8 mouse cellular contexts compared by ENCODE assay signal in the genomic region with DNA sequence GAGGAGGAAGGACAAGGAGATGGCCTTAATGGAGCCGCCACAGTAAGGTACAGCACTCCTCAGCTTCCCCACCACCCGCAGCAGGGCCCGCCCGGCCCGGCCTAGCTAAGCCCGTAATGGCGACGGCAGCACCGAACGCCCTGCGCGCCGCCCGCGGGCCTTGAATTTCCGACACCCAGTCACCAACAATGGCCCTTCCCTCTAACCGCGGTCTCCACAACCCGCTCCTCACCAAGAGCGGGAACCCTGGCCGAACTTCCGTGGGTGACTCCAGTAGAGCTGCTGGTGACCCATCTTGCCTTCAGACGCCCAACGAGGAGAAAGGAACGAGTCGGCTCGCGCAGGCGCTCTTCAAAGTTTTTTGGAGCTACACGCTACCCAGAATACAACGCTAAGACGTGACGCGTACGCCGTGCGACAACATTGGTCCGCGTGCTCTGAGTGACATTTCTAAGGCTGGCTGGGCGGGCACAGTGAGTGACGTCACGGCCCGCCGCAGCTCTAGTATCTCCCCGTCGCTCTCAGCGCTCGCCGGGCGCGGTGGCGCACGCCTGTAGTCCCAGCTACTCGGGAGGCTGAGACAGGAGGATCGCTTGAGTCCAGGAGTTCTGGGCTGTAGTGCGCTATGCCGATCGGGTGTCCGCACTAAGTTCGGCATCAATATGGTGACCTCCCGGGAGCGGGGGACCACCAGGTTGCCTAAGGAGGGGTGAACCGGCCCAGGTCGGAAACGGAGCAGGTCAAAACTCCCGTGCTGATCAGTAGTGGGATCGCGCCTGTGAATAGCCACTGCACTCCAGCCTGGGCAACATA. TPM values are rescaled to one million over a fixed set of nuclear protein-coding genes. Genes with fewer than 3 reads are reported as not detected.
DNase-seq lines count a peak whose midpoint lies in the region; ATAC-seq and TF ChIP-seq lines count a peak whose summit lies in the region.
"Not testable (repeated sequence)": the region's sequence is repeated elsewhere in the genome, so short reads cannot be mapped to it uniquely, and the experiment has no call there.

A gene (minus strand): TSS at position 422 of the 813 bp plus-strand sequence.

- not testable (repeated sequence) for H3K9me3 ChIP-seq in G1E (replicated peaks); forebrain, embryonic 16.5 days (ENCODE audit: control insufficient read depth, low read length); lung, embryonic 14.5 days (ENCODE audit: low read depth, low read length)

- peak within 1 kb of the TSS; percentile 74 for H3K4me2 ChIP-seq in forebrain, embryonic 16.5 days (ENCODE audit: low read length)
- H3K4me2 ChIP-seq in lung, embryonic 14.5 days, result peak within 1 kb of the TSS; percentile 86

- H3K4me1 ChIP-seq in G1E (ENCODE audit: insufficient read depth, low read depth, low read length), result peaks cover 22% of the 10 kb centered on the region
- not testable (repeated sequence) for H3K4me1 ChIP-seq in forebrain, embryonic 16.5 days (replicated peaks; ENCODE audit: control insufficient read depth, insufficient read depth, low read length); lung, embryonic 14.5 days (ENCODE audit: insufficient read depth); olfactory bulb, adult 2 months (ENCODE audit: control insufficient read depth, insufficient read depth, low read length); thymus, adult 2 months (replicated peaks; ENCODE audit: control insufficient read depth, insufficient read depth, low read length)

- peaks cover 35% of the 10 kb centered on the region for H3K36me3 ChIP-seq in G1E (replicated peaks)
- peaks cover 13% of the 10 kb centered on the region for H3K36me3 ChIP-seq in forebrain, embryonic 16.5 days (ENCODE audit: control insufficient read depth, insufficient read depth)
- H3K36me3 ChIP-seq in lung, embryonic 14.5 days (ENCODE audit: insufficient read depth), result peaks cover 28% of the 10 kb centered on the region
- peaks cover 15% of the 10 kb centered on the region for H3K36me3 ChIP-seq in thymus, adult 2 months (ENCODE audit: control insufficient read depth, insufficient read depth, low read length)

- peak; percentile 73 for TF ChIP-seq POLR2A in olfactory bulb, adult 2 months (IDR thresholded peaks at IDR 0.05; ENCODE audit: insufficient read depth, low read depth, low read length)
- peak; percentile 83 for TF ChIP-seq POLR2A in thymus, adult 2 months (IDR thresholded peaks at IDR 0.05; ENCODE audit: control insufficient read depth, extremely low read depth, insufficient read depth, low read length, poor library complexity)

- H3K4me3 ChIP-seq in G1E (ENCODE audit: low read depth, low read length), result peak within 1 kb of the TSS; percentile 78
- H3K4me3 ChIP-seq in forebrain, embryonic 16.5 days (replicated peaks; ENCODE audit: low read length), result peak within 1 kb of the TSS; percentile 73
- H3K4me3 ChIP-seq in layer of hippocampus, adult 2 months, result peak within 1 kb of the TSS; percentile 76
- peak within 1 kb of the TSS; percentile 74 for H3K4me3 ChIP-seq in lung, embryonic 14.5 days (ENCODE audit: low read depth, low read length)
- peak within 1 kb of the TSS; percentile 88 for H3K4me3 ChIP-seq in olfactory bulb, adult 2 months (ENCODE audit: insufficient read depth, low read depth, low read length)
- H3K4me3 ChIP-seq in thymus, adult 2 months (ENCODE audit: control insufficient read depth, insufficient read depth, low read length), result peak within 1 kb of the TSS; percentile 93

- peak; percentile 91 for DNase-seq in G1E (ENCODE audit: low spot score)
- peak; percentile 97 to 98 for DNase-seq in cerebellum, adult 18-20 months
- peak; percentile 97 for DNase-seq in heart, postnatal 36 days
- DNase-seq in layer of hippocampus, adult 2 months (ENCODE audit: low spot score in 2 of 2), result peak; percentile 97 to 98
- DNase-seq in lung, embryonic 14.5 days, result peak; percentile 100
- DNase-seq in thymus, adult 2 months, result peak; percentile 93

- H3K27me3 ChIP-seq in G1E (ENCODE audit: insufficient read depth, low read length); forebrain, embryonic 16.5 days (replicated peaks; ENCODE audit: control insufficient read depth, insufficient read depth, low read length); lung, embryonic 14.5 days (ENCODE audit: insufficient read depth, low read length); thymus, adult 2 months (ENCODE audit: control insufficient read depth, insufficient read depth, low read length): not testable (repeated sequence)

- TF ChIP-seq CTCF in G1E (IDR thresholded peaks at IDR 0.05; ENCODE audit: low read depth, low read length); layer of hippocampus, adult 2 months (conservative IDR thresholded peaks at IDR 0.05); lung, embryonic 14.5 days (IDR thresholded peaks at IDR 0.05; ENCODE audit: low read depth); olfactory bulb, adult 2 months (IDR thresholded peaks at IDR 0.05; ENCODE audit: insufficient read depth, low read depth, low read length); thymus, adult 2 months (IDR thresholded peaks at IDR 0.05; ENCODE audit: borderline replicate concordance, control insufficient read depth, extremely low read depth, insufficient read depth, low read length, poor library complexity): not testable (repeated sequence)

- intact Hi-C loops in heart, postnatal 36 days (cut with DNase I), result not testable (repeated sequence)

- peak; percentile 84 for ATAC-seq in G1E (ENCODE audit: extremely low read depth, insufficient number of reproducible peaks, low FRiP score, poor library complexity, severe bottlenecking)
- peak; percentile 99 for ATAC-seq in forebrain, embryonic 16.5 days
- ATAC-seq in lung, embryonic 14.5 days (ENCODE audit: insufficient read depth), result peak; percentile 99

- WGBS in forebrain, embryonic 16.5 days, result under 1% methylated on average over 57 of the region's 68 CpGs
- under 1% methylated on average over 58 of the region's 68 CpGs for WGBS in lung, embryonic 14.5 days
- whole genome bisulfite sequencing in olfactory bulb, adult 2 months, result under 1% methylated on average over 58 of the region's 68 CpGs
- WGBS in thymus, adult 2 months, result under 1% methylated on average over 61 of the region's 68 CpGs

- H3K9ac ChIP-seq in forebrain, embryonic 16.5 days (replicated peaks; ENCODE audit: low read depth, low read length), result peak within 1 kb of the TSS; percentile 84
- peak within 1 kb of the TSS; percentile 89 for H3K9ac ChIP-seq in lung, embryonic 14.5 days

- H3K27ac ChIP-seq in forebrain, embryonic 16.5 days (ENCODE audit: low read length), result peak within 1 kb of the TSS; percentile 93
- H3K27ac ChIP-seq in layer of hippocampus, adult 2 months, result peak within 1 kb of the TSS; percentile 95
- H3K27ac ChIP-seq in lung, embryonic 14.5 days (ENCODE audit: low read depth), result peak within 1 kb of the TSS; percentile 96
- H3K27ac ChIP-seq in olfactory bulb, adult 2 months (ENCODE audit: insufficient read depth, low read depth, low read length), result peak within 1 kb of the TSS; percentile 66
- H3K27ac ChIP-seq in thymus, adult 2 months (ENCODE audit: control insufficient read depth, insufficient read depth, low read length), result peak within 1 kb of the TSS; percentile 69

RNA-seq across cellular contexts. Expression of the gene that starts here (rescaled TPM):
- total RNA-seq in G1E (2014; fragmentation: Nextera tagmentation) (861 and 936 TPM in 2 replicates), G1E (2017) (3,601 and 5,070 TPM in 2 replicates)
- 542 and 2,773 TPM in 2 replicates for polyA plus RNA-seq in G1E (2012)
- 987 and 1,101 TPM in 2 replicates for polyA plus RNA-seq in forebrain, embryonic 16.5 days (2015; fragmentation: Nextera tagmentation; extraction: Ambion mirVana)
- 1,000 to 10,000 TPM; 1,412 to 1,495 TPM for total RNA-seq in heart, postnatal 36 days (2021)
- total RNA-seq in layer of hippocampus, adult 2 months (2021), result 1,000 to 10,000 TPM; 1,229 to 1,249 TPM
- polyA plus RNA-seq in lung, embryonic 14.5 days (2014; fragmentation: Nextera tagmentation; extraction: Ambion mirVana), result 1,824 and 2,015 TPM in 2 replicates
- not detected in 2 replicates for polyA plus RNA-seq in olfactory bulb, adult 2 months (2012; ENCODE audit: insufficient read depth, insufficient read length, low replicate concordance, missing spikeins)
- polyA plus RNA-seq in thymus, adult 2 months (2012; rRNA removed), result 1,765 and 2,152 TPM in 2 replicates

Comparison
In these comparisons a context has a peak if more than half of its experiments do, and no peak if none do; other contexts are left out.
1. Peak in every context shown above with its lines: DNase-seq, ATAC-seq, H3K4me3 ChIP-seq and H3K27ac ChIP-seq.
2. RNA of the gene that starts here (polyA plus RNA-seq): 542 to 2,773 TPM in G1E, 1,765 to 2,152 TPM in thymus, adult 2 months, 1,824 to 2,015 TPM in lung, embryonic 14.5 days and 987 to 1,101 TPM in forebrain, embryonic 16.5 days; not detected in olfactory bulb, adult 2 months; every median in the first group is over 100 times any median in the second.